12 mouse cellular contexts compared by ENCODE assay signal in the genomic region with DNA sequence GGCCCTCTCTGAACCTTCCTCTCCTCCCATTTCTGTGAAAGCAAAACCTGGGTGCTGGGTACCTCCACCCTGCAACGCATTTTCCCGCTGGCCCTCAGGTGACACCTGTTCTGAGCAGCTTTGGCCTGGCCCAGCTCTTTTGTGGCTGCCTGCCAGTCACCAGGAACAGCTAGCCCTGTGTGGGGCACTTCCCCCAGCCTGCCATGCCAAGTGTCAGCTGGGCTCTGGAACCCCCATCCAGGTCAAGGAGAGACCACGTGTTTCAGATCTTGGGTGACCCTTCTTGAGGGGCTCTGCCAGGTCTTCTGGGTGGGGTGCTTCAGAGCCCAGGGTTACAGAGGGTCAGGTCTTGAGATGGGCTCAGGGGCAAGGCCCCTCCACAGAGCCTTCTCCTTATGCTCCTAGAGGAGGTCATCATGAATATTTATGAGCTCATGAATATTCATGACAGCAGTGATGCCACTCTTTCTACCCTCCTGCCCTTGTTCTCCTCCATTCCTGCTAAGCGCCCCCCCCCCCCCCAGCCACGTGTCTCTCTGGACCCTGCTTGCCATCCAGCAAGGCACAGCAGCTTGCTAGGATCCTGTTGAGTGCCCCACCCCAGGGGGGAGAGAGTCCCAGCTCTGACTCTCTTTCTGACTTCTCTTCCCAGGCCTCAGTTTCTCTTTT. TPM values are rescaled to one million over a fixed set of nuclear protein-coding genes. Genes with fewer than 3 reads are reported as not detected.
DNase-seq lines count a peak whose midpoint lies in the region; ATAC-seq and TF ChIP-seq lines count a peak whose summit lies in the region.
"Had no signal": no experiment of that assay in that cellular context is flagged by ENCODE, and none has a peak within 500 bp of the region (broad histone marks: within the 10 kb centered on the region; RNA-seq: fewer than 3 reads in every experiment).

No protein-coding gene starts in this region.

- no peak for TF ChIP-seq POLR2A in kidney, adult 2 months (IDR thresholded peaks at IDR 0.05; ENCODE audit: low read depth, low read length)

- H3K4me3 ChIP-seq in kidney, adult 2 months (ENCODE audit: insufficient read depth, low read depth, low read length): no peak overlapping the region
- no peak overlapping the region for H3K4me3 ChIP-seq in kidney, embryonic 14.5 days (ENCODE audit: low read length)
- no peak overlapping the region for H3K4me3 ChIP-seq in hindbrain, embryonic 12.5 days
- H3K4me3 ChIP-seq: liver, embryonic 13.5 days had no signal

- no peaks in the 10 kb centered on the region for H3K9me3 ChIP-seq in kidney, embryonic 14.5 days (ENCODE audit: control insufficient read depth, low read length)
- H3K9me3 ChIP-seq in hindbrain, embryonic 12.5 days (replicated peaks): no peaks in the 10 kb centered on the region
- H3K9me3 ChIP-seq: liver, embryonic 13.5 days had no signal

- no peak overlapping the region for H3K9ac ChIP-seq in kidney, embryonic 14.5 days (ENCODE audit: low read depth, low read length)
- no peak overlapping the region for H3K9ac ChIP-seq in hindbrain, embryonic 12.5 days
- H3K9ac ChIP-seq: liver, embryonic 13.5 days had no signal

- no peaks in the 10 kb centered on the region for H3K4me1 ChIP-seq in kidney, adult 2 months (ENCODE audit: control insufficient read depth, insufficient read depth, low read length)
- H3K4me1 ChIP-seq in kidney, embryonic 14.5 days (ENCODE audit: control insufficient read depth, insufficient read depth, low read length): 0 out of 2 replicates have a peak, but pooled peaks cover 5% of the 10 kb centered on the region
- peaks cover 56% of the 10 kb centered on the region for H3K4me1 ChIP-seq in hindbrain, embryonic 12.5 days
- H3K4me1 ChIP-seq: liver, embryonic 13.5 days had no signal

- ATAC-seq in kidney, embryonic 14.5 days (ENCODE audit: low FRiP score, low TSS enrichment): no peak
- ATAC-seq in hindbrain, embryonic 12.5 days (ENCODE audit: low FRiP score): peak; percentile 88
- ATAC-seq: CD4-positive, CD25-positive, alpha-beta regulatory T cell, adult 4 months had no signal

- no peak overlapping the region for H3K4me2 ChIP-seq in kidney, embryonic 14.5 days (replicated peaks; ENCODE audit: low read depth, low read length)
- H3K4me2 ChIP-seq in hindbrain, embryonic 12.5 days (replicated peaks): 0 out of 2 replicates have a peak overlapping the region, but pooled peaks have one; percentile 9
- H3K4me2 ChIP-seq: liver, embryonic 13.5 days had no signal

- no peaks in the 10 kb centered on the region for H3K27me3 ChIP-seq in kidney, adult 2 months (replicated peaks; ENCODE audit: control insufficient read depth, insufficient read depth, low read length)
- no peaks in the 10 kb centered on the region; the same call in 1 of the 2 replicates for H3K27me3 ChIP-seq in kidney, embryonic 14.5 days (ENCODE audit: control insufficient read depth, insufficient read depth, low read length)
- H3K27me3 ChIP-seq in hindbrain, embryonic 12.5 days: no peaks in the 10 kb centered on the region

- no peaks in the 10 kb centered on the region for H3K36me3 ChIP-seq in kidney, adult 2 months (ENCODE audit: control insufficient read depth, insufficient read depth, low read length)
- H3K36me3 ChIP-seq in kidney, embryonic 14.5 days (ENCODE audit: control insufficient read depth, insufficient read depth, low read length): no peaks in the 10 kb centered on the region
- H3K36me3 ChIP-seq in hindbrain, embryonic 12.5 days: no peaks in the 10 kb centered on the region
- H3K36me3 ChIP-seq: liver, embryonic 13.5 days had no signal

- H3K27ac ChIP-seq in kidney, adult 2 months (ENCODE audit: insufficient read depth, low read depth, low read length): 0 out of 2 replicates have a peak overlapping the region, but pooled peaks have one; percentile 43
- H3K27ac ChIP-seq in kidney, embryonic 14.5 days (ENCODE audit: low read depth, low read length): no peak overlapping the region
- peak overlapping the region; percentile 83 for H3K27ac ChIP-seq in hindbrain, embryonic 12.5 days
- H3K27ac ChIP-seq: liver, embryonic 13.5 days had no signal

- 39% methylated on average over 5 of the region's 5 CpGs for WGBS in kidney, adult 2 months
- WGBS in kidney, embryonic 14.5 days: 32% methylated on average over 5 of the region's 5 CpGs
- 26% methylated on average over 4 of the region's 5 CpGs for WGBS in hindbrain, embryonic 12.5 days

- DNase-seq in kidney, adult 2 months: peak; percentile 82
- DNase-seq in mesoderm, embryonic 11.5 days (ENCODE audit: low read depth, low spot score): peak; percentile 64
- peak; percentile 47 for DNase-seq in retina, embryonic 14.5 days (ENCODE audit: low spot score)
- DNase-seq in testis, postnatal 14 days (ENCODE audit: low spot score): no peak
- no peak for DNase-seq in spleen, adult 12 weeks (ENCODE audit: low spot score)
- no peak for DNase-seq in frontal cortex, postnatal 14 days (ENCODE audit: low spot score in 2 of 2)
- DNase-seq: heart, postnatal 10 days; layer of hippocampus, postnatal 36 days; liver, embryonic 13.5 days had no signal

- no peak for TF ChIP-seq CTCF in kidney, adult 2 months (conservative IDR thresholded peaks at IDR 0.05; ENCODE audit: insufficient read depth, insufficient read length, low read depth, low read length)

RNA-seq across cellular contexts. Expression of a gene that starts 15.3 kb away (rescaled TPM):
- polyA plus RNA-seq in kidney, adult 2 months (2012; rRNA removed): 9.6 and 10.3 TPM in 2 replicates
- 0.14 and 0.50 TPM in 2 replicates for polyA plus RNA-seq in kidney, embryonic 14.5 days (2014; fragmentation: Nextera tagmentation; extraction: Ambion mirVana)
- polyA plus RNA-seq in hindbrain, embryonic 12.5 days (2016; fragmentation: Nextera tagmentation; extraction: Ambion mirVana): 1.7 and 2.0 TPM in 2 replicates
- polyA plus RNA-seq: CD4-positive, CD25-positive, alpha-beta regulatory T cell, adult 4 months had no signal

Comparison
In these comparisons a context has a peak if more than half of its experiments do, and no peak if none do; other contexts are left out.
1. DNase-seq: peak in kidney, adult 2 months (single experiment), mesoderm, embryonic 11.5 days (single experiment) and retina, embryonic 14.5 days (single experiment); none in testis, postnatal 14 days (single experiment), spleen, adult 12 weeks (single experiment) and frontal cortex, postnatal 14 days (0 of 2).